15 mouse cellular contexts compared by ENCODE assay signal in the genomic region with DNA sequence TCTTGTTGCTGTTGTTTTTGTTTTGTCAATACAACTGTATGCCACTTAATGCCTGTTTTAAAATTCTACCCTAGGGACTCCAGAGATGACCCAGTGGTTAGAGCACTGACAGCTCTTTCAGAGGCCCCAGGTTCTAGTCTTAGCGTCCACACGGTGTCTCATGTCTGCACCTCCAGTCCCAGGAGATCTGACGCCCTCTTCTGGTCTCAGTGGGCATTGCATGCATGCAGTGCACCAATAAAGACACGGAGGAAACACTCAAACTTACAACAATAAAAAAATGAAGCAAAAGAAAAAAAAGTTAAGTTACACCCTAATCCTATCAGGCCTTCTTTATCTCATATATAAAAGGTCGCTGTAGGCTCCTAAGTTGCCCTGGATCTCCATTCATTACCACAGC. TPM values are rescaled to one million over a fixed set of nuclear protein-coding genes. Genes with fewer than 3 reads are reported as not detected.
DNase-seq lines count a peak whose midpoint lies in the region; ATAC-seq and TF ChIP-seq lines count a peak whose summit lies in the region.
"Had no signal": no experiment of that assay in that cellular context is flagged by ENCODE, and none has a peak within 500 bp of the region (broad histone marks: within the 10 kb centered on the region; RNA-seq: fewer than 3 reads in every experiment).

No protein-coding gene starts in this region.

- peak; percentile 22; the same call in 1 of the 2 replicates for TF ChIP-seq CTCF in forebrain, postnatal 0 days (IDR thresholded peaks at IDR 0.05; ENCODE audit: low read depth)
- peak; percentile 60 for TF ChIP-seq CTCF in liver, embryonic 14.5 days (IDR thresholded peaks at IDR 0.05; ENCODE audit: low read depth)

- H3K4me3 ChIP-seq in forebrain, postnatal 0 days (ENCODE audit: low read depth, low read length): no peak overlapping the region
- H3K4me3 ChIP-seq in forebrain, embryonic 14.5 days (ENCODE audit: low read depth, low read length): no peak overlapping the region
- no peak overlapping the region for H3K4me3 ChIP-seq in liver, embryonic 14.5 days (ENCODE audit: insufficient read depth in 1 of 2, low read depth in 2 of 2, low read length in 2 of 2)
- H3K4me3 ChIP-seq in liver, embryonic 12.5 days: no peak overlapping the region
- H3K4me3 ChIP-seq: embryonic facial prominence, embryonic 13.5 days; limb, embryonic 12.5 days had no signal

- H3K4me1 ChIP-seq in forebrain, postnatal 0 days (ENCODE audit: insufficient read depth): no peaks in the 10 kb centered on the region
- H3K4me1 ChIP-seq in forebrain, embryonic 14.5 days (ENCODE audit: control insufficient read depth, insufficient read depth, low read length): no peaks in the 10 kb centered on the region
- no peaks in the 10 kb centered on the region for H3K4me1 ChIP-seq in liver, embryonic 14.5 days (replicated peaks; ENCODE audit: control insufficient read depth in 2 of 2, insufficient read depth in 2 of 2, low read length in 1 of 2)
- H3K4me1 ChIP-seq in liver, embryonic 12.5 days: no peaks in the 10 kb centered on the region
- H3K4me1 ChIP-seq: embryonic facial prominence, embryonic 13.5 days; limb, embryonic 12.5 days had no signal

- H3K9me3 ChIP-seq in forebrain, postnatal 0 days (ENCODE audit: low read length): no peaks in the 10 kb centered on the region
- no peaks in the 10 kb centered on the region for H3K9me3 ChIP-seq in forebrain, embryonic 14.5 days (replicated peaks; ENCODE audit: control insufficient read depth, low read length)
- H3K9me3 ChIP-seq in liver, embryonic 14.5 days (ENCODE audit: control insufficient read depth, low read length): no peaks in the 10 kb centered on the region
- no peaks in the 10 kb centered on the region for H3K9me3 ChIP-seq in liver, embryonic 12.5 days (replicated peaks)
- H3K9me3 ChIP-seq: embryonic facial prominence, embryonic 13.5 days; limb, embryonic 12.5 days had no signal

- TF ChIP-seq EP300 in liver, embryonic 14.5 days (IDR thresholded peaks at IDR 0.05; ENCODE audit: low read depth): no peak

- WGBS in forebrain, postnatal 0 days: 49% methylated on average over 5 of the region's 5 CpGs
- whole genome bisulfite sequencing in forebrain, embryonic 14.5 days: 35% methylated on average over 5 of the region's 5 CpGs
- 38% methylated on average over 5 of the region's 5 CpGs for WGBS in liver, embryonic 14.5 days (ENCODE audit: insufficient replicate concordance)
- WGBS in liver, embryonic 12.5 days (ENCODE audit: insufficient replicate concordance): 33% methylated on average over 5 of the region's 5 CpGs

- H3K27me3 ChIP-seq in forebrain, postnatal 0 days (ENCODE audit: insufficient read depth, low read length): no peaks in the 10 kb centered on the region
- no peaks in the 10 kb centered on the region for H3K27me3 ChIP-seq in forebrain, embryonic 14.5 days (replicated peaks; ENCODE audit: control insufficient read depth, insufficient read depth, low read length)
- H3K27me3 ChIP-seq in liver, embryonic 14.5 days (ENCODE audit: control insufficient read depth, insufficient read depth, low read length): no peaks in the 10 kb centered on the region
- no peaks in the 10 kb centered on the region for H3K27me3 ChIP-seq in liver, embryonic 12.5 days (replicated peaks)
- H3K27me3 ChIP-seq: embryonic facial prominence, embryonic 13.5 days; limb, embryonic 12.5 days had no signal

- no peak for ATAC-seq in forebrain, postnatal 0 days
- no peak for ATAC-seq in forebrain, embryonic 14.5 days
- ATAC-seq in liver, embryonic 14.5 days (ENCODE audit: insufficient read depth): no peak
- ATAC-seq in liver, embryonic 12.5 days: no peak
- ATAC-seq: forebrain, embryonic 16.5 days had no signal

- DNase-seq in forebrain, postnatal 0 days: no peak
- DNase-seq in forebrain, embryonic 14.5 days (ENCODE audit: low spot score): no peak
- no peak for DNase-seq in liver, embryonic 14.5 days (ENCODE audit: low read depth in 3 of 3, low spot score in 3 of 3)
- peak; percentile 31 for DNase-seq in ES-CJ7 (ENCODE audit: low read depth, low spot score)
- peak; percentile 54 for DNase-seq in testis, postnatal 10 days (ENCODE audit: low spot score)
- no peak for DNase-seq in yolk sac, embryonic 10.5 days (ENCODE audit: low spot score)
- DNase-seq in urinary bladder, postnatal 10 days (ENCODE audit: low spot score): no peak
- DNase-seq: cerebellum, adult 8-10 months; right cerebral cortex, postnatal 25 days had no signal

- H3K9ac ChIP-seq in forebrain, postnatal 0 days: no peak overlapping the region
- H3K9ac ChIP-seq in forebrain, embryonic 14.5 days (ENCODE audit: low read length): no peak overlapping the region
- H3K9ac ChIP-seq in liver, embryonic 14.5 days (replicated peaks): no peak overlapping the region
- H3K9ac ChIP-seq in liver, embryonic 12.5 days: no peak overlapping the region
- H3K9ac ChIP-seq: embryonic facial prominence, embryonic 13.5 days; limb, embryonic 12.5 days had no signal

- no peak overlapping the region for H3K4me2 ChIP-seq in forebrain, postnatal 0 days (ENCODE audit: low read depth)
- H3K4me2 ChIP-seq in forebrain, embryonic 14.5 days (ENCODE audit: low read length): no peak overlapping the region
- no peak overlapping the region for H3K4me2 ChIP-seq in liver, embryonic 14.5 days (ENCODE audit: low read depth)
- H3K4me2 ChIP-seq in liver, embryonic 12.5 days: no peak overlapping the region
- H3K4me2 ChIP-seq: embryonic facial prominence, embryonic 13.5 days; limb, embryonic 12.5 days had no signal

- H3K36me3 ChIP-seq in forebrain, postnatal 0 days (ENCODE audit: insufficient read depth): no peaks in the 10 kb centered on the region
- no peaks in the 10 kb centered on the region for H3K36me3 ChIP-seq in forebrain, embryonic 14.5 days (ENCODE audit: control insufficient read depth, insufficient read depth, low read length)
- no peaks in the 10 kb centered on the region for H3K36me3 ChIP-seq in liver, embryonic 14.5 days (replicated peaks; ENCODE audit: control insufficient read depth, insufficient read depth, low read depth)
- H3K36me3 ChIP-seq in liver, embryonic 12.5 days: no peaks in the 10 kb centered on the region
- H3K36me3 ChIP-seq: embryonic facial prominence, embryonic 13.5 days; limb, embryonic 12.5 days had no signal

- H3K27ac ChIP-seq in forebrain, postnatal 0 days (ENCODE audit: low read depth, low read length): no peak overlapping the region
- H3K27ac ChIP-seq in forebrain, embryonic 14.5 days (ENCODE audit: low read depth, low read length): no peak overlapping the region
- H3K27ac ChIP-seq in liver, embryonic 14.5 days: no peak overlapping the region
- no peak overlapping the region for H3K27ac ChIP-seq in liver, embryonic 12.5 days
- H3K27ac ChIP-seq: embryonic facial prominence, embryonic 13.5 days; limb, embryonic 12.5 days had no signal

RNA-seq across cellular contexts. Expression of a gene that starts 31.5 kb away (rescaled TPM):
- total RNA-seq in forebrain, postnatal 0 days (2014; rRNA removed): not detected in 2 replicates
- not detected in 2 replicates for polyA plus RNA-seq in forebrain, postnatal 0 days (2015; fragmentation: Nextera tagmentation; extraction: Ambion mirVana)
- polyA plus RNA-seq in forebrain, embryonic 14.5 days (2014; fragmentation: Nextera tagmentation; extraction: Ambion mirVana): not detected in 2 replicates
- not detected in 2 replicates for polyA plus RNA-seq in liver, embryonic 14.5 days (2012; rRNA removed)
- polyA plus RNA-seq in liver, embryonic 14.5 days (2014; fragmentation: Nextera tagmentation; extraction: Ambion mirVana): not detected in 2 replicates
- not detected in 2 replicates for polyA plus RNA-seq in liver, embryonic 12.5 days (2016; fragmentation: Nextera tagmentation; extraction: Ambion mirVana)
- total RNA-seq: megakaryocyte, adult 5-6 weeks had no signal
- polyA plus RNA-seq: embryonic facial prominence, embryonic 13.5 days; limb, embryonic 12.5 days; neural tube, embryonic 11.5 days had no signal

RNA-seq across cellular contexts. Expression of a gene that starts 35.8 kb away (rescaled TPM):
- total RNA-seq in forebrain, postnatal 0 days (2014; rRNA removed): 1.2 and 1.5 TPM in 2 replicates
- polyA plus RNA-seq in forebrain, postnatal 0 days (2015; fragmentation: Nextera tagmentation; extraction: Ambion mirVana): 0.40 and 0.56 TPM in 2 replicates
- 0.52 TPM in 2 replicates for polyA plus RNA-seq in forebrain, embryonic 14.5 days (2014; fragmentation: Nextera tagmentation; extraction: Ambion mirVana)
- 0.20 and 0.24 TPM in 2 replicates for polyA plus RNA-seq in liver, embryonic 14.5 days (2012; rRNA removed)
- 0.08 and 0.10 TPM in 2 replicates for polyA plus RNA-seq in liver, embryonic 14.5 days (2014; fragmentation: Nextera tagmentation; extraction: Ambion mirVana)
- 0.49 and 0.75 TPM in 2 replicates for polyA plus RNA-seq in liver, embryonic 12.5 days (2016; fragmentation: Nextera tagmentation; extraction: Ambion mirVana)

RNA-seq across cellular contexts. Expression of a gene that starts 47.7 kb away (rescaled TPM):
- total RNA-seq in forebrain, postnatal 0 days (2014; rRNA removed): 0.31 and 1.5 TPM in 2 replicates
- polyA plus RNA-seq in forebrain, postnatal 0 days (2015; fragmentation: Nextera tagmentation; extraction: Ambion mirVana): 0.88 and 1.4 TPM in 2 replicates
- polyA plus RNA-seq in forebrain, embryonic 14.5 days (2014; fragmentation: Nextera tagmentation; extraction: Ambion mirVana): 0.96 and 1.0 TPM in 2 replicates
- 0.35 and 0.36 TPM in 2 replicates for polyA plus RNA-seq in liver, embryonic 14.5 days (2012; rRNA removed)
- polyA plus RNA-seq in liver, embryonic 14.5 days (2014; fragmentation: Nextera tagmentation; extraction: Ambion mirVana): 0.29 and 0.37 TPM in 2 replicates
- 1.6 and 1.8 TPM in 2 replicates for polyA plus RNA-seq in liver, embryonic 12.5 days (2016; fragmentation: Nextera tagmentation; extraction: Ambion mirVana)

Comparison
In these comparisons a context has a peak if more than half of its experiments do, and no peak if none do; other contexts are left out.
1. DNase-seq: peak in ES-CJ7 (single experiment) and testis, postnatal 10 days (single experiment); none in forebrain, postnatal 0 days (single experiment), forebrain, embryonic 14.5 days (single experiment), liver, embryonic 14.5 days (0 of 3), yolk sac, embryonic 10.5 days (single experiment) and urinary bladder, postnatal 10 days (single experiment).